ENCODE assay signal across 8 mouse cellular contexts in genomic region chr1:89071371-89072142, GRCm38 (mm10). TPM values are rescaled to one million over a fixed set of nuclear protein-coding genes. Genes with fewer than 3 reads are reported as not detected.
DNase-seq lines count a peak whose midpoint lies in the region; ATAC-seq and TF ChIP-seq lines count a peak whose summit lies in the region.
"Had no signal": no experiment of that assay in that cellular context is flagged by ENCODE, and none has a peak within 500 bp of the region (broad histone marks: within the 10 kb centered on the region; RNA-seq: fewer than 3 reads in every experiment).

No protein-coding gene starts in this region.

- intact Hi-C loops in left cerebral cortex, postnatal 10 days (cut with DNase I): loop anchor here (5.0 kb wide), 2 partner anchors 121 to 314 kb away; no protein-coding TSS in a partner anchor

- H3K4me3 ChIP-seq in spleen, adult 2 months (ENCODE audit: extremely low read depth, insufficient read depth, insufficient read length): 0 out of 2 replicates have a peak overlapping the region, but pooled peaks have one; percentile 59
- H3K4me3 ChIP-seq in heart, embryonic 16.5 days (ENCODE audit: low read length): peak overlapping the region; percentile 99
- H3K4me3 ChIP-seq in liver, embryonic 16.5 days (ENCODE audit: low read depth, low read length): peak overlapping the region; percentile 62

- no peaks in the 10 kb centered on the region for H3K36me3 ChIP-seq in spleen, adult 2 months (ENCODE audit: control insufficient read depth, insufficient read depth, low read length)
- H3K36me3 ChIP-seq in heart, embryonic 16.5 days (ENCODE audit: control insufficient read depth, insufficient read depth): no peaks in the 10 kb centered on the region
- no peaks in the 10 kb centered on the region for H3K36me3 ChIP-seq in liver, embryonic 16.5 days (ENCODE audit: control insufficient read depth, insufficient read depth)

- no peaks in the 10 kb centered on the region for H3K9me3 ChIP-seq in heart, embryonic 16.5 days (replicated peaks; ENCODE audit: control insufficient read depth, low read length)
- H3K9me3 ChIP-seq in liver, embryonic 16.5 days (replicated peaks; ENCODE audit: control insufficient read depth, low read length): no peaks in the 10 kb centered on the region

- TF ChIP-seq POLR2A in spleen, adult 2 months (IDR thresholded peaks at IDR 0.05; ENCODE audit: low read depth, low read length): no peak

- H3K27me3 ChIP-seq in spleen, adult 2 months (ENCODE audit: control insufficient read depth, insufficient read depth, low read length): peaks cover 4% of the 10 kb centered on the region
- no peaks in the 10 kb centered on the region for H3K27me3 ChIP-seq in heart, embryonic 16.5 days (ENCODE audit: control insufficient read depth, insufficient read depth, low read length)
- peaks cover 25% of the 10 kb centered on the region for H3K27me3 ChIP-seq in liver, embryonic 16.5 days (ENCODE audit: control insufficient read depth, insufficient read depth, low read depth, low read length)

- H3K27ac ChIP-seq in spleen, adult 2 months (ENCODE audit: insufficient read depth, low read length): no peak overlapping the region
- peak overlapping the region; percentile 91 for H3K27ac ChIP-seq in heart, embryonic 16.5 days (ENCODE audit: low read length)
- no peak overlapping the region for H3K27ac ChIP-seq in liver, embryonic 16.5 days (ENCODE audit: low read length)

- no peak for DNase-seq in spleen, adult 2 months (ENCODE audit: low read depth in 1 of 2, low spot score in 2 of 2)
- no peak for DNase-seq in spleen, adult 18-20 months
- no peak for DNase-seq in spleen, adult 12 weeks (ENCODE audit: low spot score)
- DNase-seq in left cerebral cortex, postnatal 10 days (ENCODE audit: extremely low spot score in 1 of 2, low spot score in 2 of 2): no peak
- DNase-seq: adrenal gland, adult 8-10 months had no signal

- no peaks in the 10 kb centered on the region; the same call in 1 of the 2 replicates for H3K4me1 ChIP-seq in spleen, adult 2 months (ENCODE audit: control insufficient read depth, insufficient read depth, insufficient read length)
- H3K4me1 ChIP-seq in heart, embryonic 16.5 days (ENCODE audit: control insufficient read depth, insufficient read depth, low read length): peaks cover 40% of the 10 kb centered on the region
- H3K4me1 ChIP-seq in liver, embryonic 16.5 days (ENCODE audit: control insufficient read depth, low read depth, low read length): peaks cover 4% of the 10 kb centered on the region

- peak overlapping the region; percentile 98 for H3K9ac ChIP-seq in heart, embryonic 16.5 days (ENCODE audit: low read length)
- H3K9ac ChIP-seq in liver, embryonic 16.5 days (ENCODE audit: low read depth, low read length): no peak overlapping the region

- ATAC-seq in heart, embryonic 16.5 days (replicated peaks; ENCODE audit: extremely low read depth, insufficient read depth, low FRiP score): no peak
- no peak for ATAC-seq in liver, embryonic 16.5 days (ENCODE audit: low read depth)
- ATAC-seq in inflammation-experienced regulatory T-cells, adult 6 months: no peak

- no peak for TF ChIP-seq CTCF in spleen, adult 2 months (IDR thresholded peaks at IDR 0.05; ENCODE audit: extremely low read depth, insufficient read depth, insufficient read length, insufficient replicate concordance)

- H3K4me2 ChIP-seq in heart, embryonic 16.5 days (ENCODE audit: low read depth, low read length): peak overlapping the region; percentile 94
- peak overlapping the region; percentile 56 for H3K4me2 ChIP-seq in liver, embryonic 16.5 days (ENCODE audit: low read depth, low read length)

- WGBS in spleen, adult 2 months: 45% methylated on average over 15 of the region's 15 CpGs
- 8% methylated on average over 15 of the region's 15 CpGs for WGBS in heart, embryonic 16.5 days
- 16% methylated on average over 15 of the region's 15 CpGs for WGBS in liver, embryonic 16.5 days (ENCODE audit: insufficient replicate concordance)

RNA-seq across cellular contexts. Expression of gene Sh3bp4, which starts 1.3 kb away (rescaled TPM):
- polyA plus RNA-seq in spleen, adult 2 months (2012; rRNA removed): 3.6 and 4.0 TPM in 2 replicates
- polyA plus RNA-seq in heart, embryonic 16.5 days (2015; fragmentation: Nextera tagmentation; extraction: Ambion mirVana): 19.2 and 25.0 TPM in 2 replicates
- 0.98 and 1.2 TPM in 2 replicates for polyA plus RNA-seq in liver, embryonic 16.5 days (2015; fragmentation: Nextera tagmentation; extraction: Ambion mirVana)
- polyA plus RNA-seq in inflammation-experienced regulatory T-cells, adult 6 months (2017; shearing (Covaris generic)): under 1 TPM in 2 of 3 experiments, not detected in 1; 0.11 to 0.17 TPM
- total RNA-seq in left cerebral cortex, postnatal 10 days (2021): 10 to 100 TPM; 24.4 to 25.9 TPM
